Mouse (Mus musculus): ENCODE measurements around the gene Mpzl1. TPM values are rescaled to one million over a fixed set of nuclear protein-coding genes. Genes with fewer than 3 reads are reported as not detected.

Mpzl1 gene
- polyA plus RNA-seq, 1 experiment from 2014 or later = 25.5 TPM

DNA sequence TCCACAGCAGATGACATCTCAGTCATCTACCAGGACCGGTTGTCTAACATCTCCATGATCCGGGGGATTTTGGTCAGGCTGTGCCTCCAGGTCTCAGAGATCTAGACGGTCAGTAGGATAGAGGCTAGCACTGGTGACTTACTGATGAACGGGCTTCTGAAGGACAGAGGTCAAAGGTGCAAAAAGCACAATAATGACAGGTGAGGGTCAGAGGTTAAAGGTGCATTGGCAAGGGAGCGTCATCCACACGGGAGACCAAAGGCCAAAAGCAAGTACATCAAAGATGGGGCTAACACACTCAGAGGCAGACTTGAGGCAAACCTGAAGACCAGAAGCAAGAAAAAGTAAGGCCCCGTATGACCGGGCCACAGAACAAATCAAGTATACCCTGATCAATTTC lies 2.0 kb upstream of the Mpzl1 start:
- H3K36me3 ChIP-seq (replicated peaks) = no peaks in the 10 kb centered on the region
- no peak overlapping the region for H3K9ac ChIP-seq
- WGBS (ENCODE audit: insufficient replicate concordance) = 82% methylated on average over 8 of the region's 8 CpGs
- H3K27ac ChIP-seq (replicated peaks) = no peak overlapping the region
- no peak overlapping the region for H3K4me3 ChIP-seq (replicated peaks)
- ATAC-seq (ENCODE audit: insufficient read depth) = no peak
- peaks cover 63% of the 10 kb centered on the region for H3K4me1 ChIP-seq (replicated peaks)
- no peaks in the 10 kb centered on the region for H3K9me3 ChIP-seq (replicated peaks)
- no peak overlapping the region for H3K4me2 ChIP-seq
- peaks cover 12% of the 10 kb centered on the region; the same call in 1 of the 2 replicates for H3K27me3 ChIP-seq

DNA sequence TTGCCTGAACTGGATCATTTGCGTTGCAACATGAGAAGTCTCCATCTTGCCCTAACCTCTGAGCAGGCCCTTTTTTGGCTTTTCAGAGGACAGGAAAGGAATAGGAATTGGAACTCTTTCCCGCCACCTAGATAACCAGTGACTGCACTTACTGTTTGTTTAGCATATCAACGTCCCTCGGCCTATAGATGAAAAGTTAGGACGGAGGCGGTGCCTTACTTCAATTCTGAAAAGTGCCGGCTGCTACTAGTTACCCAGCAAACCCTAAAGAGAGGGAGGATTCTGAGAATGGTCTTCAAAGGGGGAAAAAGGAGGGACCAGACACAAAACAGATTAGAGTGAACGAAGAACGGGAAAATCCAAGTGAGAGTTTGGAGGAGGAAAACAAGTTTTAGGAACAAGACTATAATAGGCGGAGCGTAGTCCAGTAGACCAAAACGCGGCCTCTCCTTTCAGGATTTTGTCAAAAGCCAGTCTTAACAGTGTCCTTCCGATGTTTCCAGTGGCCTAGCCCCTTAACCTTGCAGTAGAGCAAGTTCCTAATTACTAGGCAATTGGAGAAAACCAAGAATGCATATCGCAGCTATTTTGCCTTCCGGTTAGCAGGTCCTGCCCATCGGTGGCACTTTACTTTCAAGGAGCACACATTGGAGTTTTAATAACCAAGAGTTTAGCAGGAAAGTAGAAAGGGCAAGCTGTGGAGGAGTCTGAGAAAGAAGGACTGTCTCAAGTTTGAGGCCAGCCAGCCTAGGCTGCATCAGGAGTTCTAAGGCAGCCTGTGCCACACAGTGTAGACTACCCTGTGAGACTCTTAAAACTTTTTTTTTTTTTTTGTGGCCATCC lies 938 bp upstream of the Mpzl1 start:
- 40% methylated on average over 17 of the region's 17 CpGs for WGBS (ENCODE audit: insufficient replicate concordance)
- no peak for ATAC-seq (ENCODE audit: insufficient read depth)
- H3K9ac ChIP-seq = 0 out of 2 replicates have a peak overlapping the region, but pooled peaks have one; percentile 54
- no peaks in the 10 kb centered on the region for H3K9me3 ChIP-seq (replicated peaks)
- H3K4me3 ChIP-seq (replicated peaks) = peak overlapping the region; percentile 73
- H3K27me3 ChIP-seq = peaks cover 12% of the 10 kb centered on the region; the same call in 1 of the 2 replicates
- peak overlapping the region; percentile 99 for H3K4me2 ChIP-seq
- H3K27ac ChIP-seq (replicated peaks) = peak overlapping the region; percentile 70
- H3K4me1 ChIP-seq (replicated peaks) = peaks cover 62% of the 10 kb centered on the region
- no peaks in the 10 kb centered on the region for H3K36me3 ChIP-seq (replicated peaks)

DNA sequence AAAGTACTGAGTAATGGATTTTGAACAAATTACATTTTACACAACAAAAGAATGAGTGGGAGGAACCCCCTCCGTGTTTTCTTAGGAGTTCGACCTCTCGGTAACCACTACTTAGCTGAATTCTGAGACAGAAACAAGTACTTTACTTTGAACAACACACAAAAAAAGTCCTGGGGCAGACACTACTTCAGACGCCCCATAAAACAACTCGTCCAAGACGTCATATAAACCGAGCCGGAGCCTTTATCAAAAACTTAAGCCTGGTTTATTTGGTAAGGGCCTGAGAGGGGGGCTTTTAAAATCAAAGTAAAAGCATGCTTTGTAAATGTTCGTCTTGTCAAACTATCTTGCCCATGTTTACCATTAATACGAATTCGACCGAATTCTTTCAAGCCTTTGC lies 993 bp downstream of the Mpzl1 start:
- no peak for ATAC-seq (ENCODE audit: insufficient read depth)
- H3K4me1 ChIP-seq (replicated peaks) = peaks cover 70% of the 10 kb centered on the region
- no peaks in the 10 kb centered on the region for H3K36me3 ChIP-seq (replicated peaks)
- no peaks in the 10 kb centered on the region for H3K9me3 ChIP-seq (replicated peaks)
- H3K4me3 ChIP-seq (replicated peaks) = peak overlapping the region; percentile 73
- peaks cover 12% of the 10 kb centered on the region; the same call in 1 of the 2 replicates for H3K27me3 ChIP-seq
- H3K9ac ChIP-seq = peak overlapping the region; percentile 66; the same call in 1 of the 2 replicates
- no peak overlapping the region for H3K27ac ChIP-seq (replicated peaks)
- peak overlapping the region; percentile 99 for H3K4me2 ChIP-seq
- WGBS (ENCODE audit: insufficient replicate concordance) = 25% methylated on average over 12 of the region's 12 CpGs

DNA sequence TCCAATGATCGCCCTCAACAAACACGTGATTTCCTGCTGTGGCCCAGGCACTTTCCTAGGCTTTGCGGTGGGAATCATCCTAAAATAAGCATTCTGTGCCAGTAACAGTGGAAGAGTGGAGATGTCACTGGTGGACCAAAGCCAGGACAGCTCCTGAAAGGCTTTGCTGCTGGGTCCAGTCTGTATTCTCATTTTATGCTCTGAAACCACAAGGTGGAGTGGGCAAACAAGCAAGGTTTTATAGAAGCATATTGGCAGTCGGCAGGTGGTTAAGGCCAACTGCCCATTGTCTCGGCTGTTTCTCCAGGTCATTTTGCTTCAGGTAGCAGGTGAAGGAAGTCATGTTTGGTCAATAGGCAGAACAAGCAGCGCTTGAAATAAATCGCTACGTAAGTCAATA lies 3.2 kb downstream of the Mpzl1 start:
- no peak overlapping the region for H3K27ac ChIP-seq (replicated peaks)
- WGBS (ENCODE audit: insufficient replicate concordance) = 64% methylated on average over 8 of the region's 8 CpGs

DNA sequence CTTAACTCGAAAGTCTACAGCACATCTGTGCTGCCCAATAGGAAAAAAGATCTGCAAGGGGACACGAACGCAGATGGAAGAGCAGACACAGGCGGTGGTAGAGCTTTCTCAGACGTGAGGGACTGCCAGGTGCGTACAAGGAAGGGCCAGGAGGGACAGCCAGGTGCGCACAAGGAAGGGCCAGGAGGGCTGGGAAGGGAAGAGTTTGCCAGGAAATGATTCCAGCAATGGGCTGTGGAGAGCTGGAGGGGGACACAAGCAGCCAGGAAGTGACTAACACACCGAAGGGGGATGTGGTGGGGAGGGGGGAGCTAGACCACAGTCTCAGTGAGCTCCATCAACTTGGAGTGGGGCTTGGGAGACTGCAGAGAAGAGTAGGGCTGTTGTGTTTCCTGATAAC lies 4.4 kb downstream of the Mpzl1 start:
- ATAC-seq (ENCODE audit: insufficient read depth) = no peak
- Histone ChIP-seq H3K4me1 (replicated peaks) (peaks cover 68% of the 10 kb centered on the region), H3K4me2 (no peak overlapping the region), H3K36me3 (replicated peaks) (no peaks in the 10 kb centered on the region), H3K9me3 (replicated peaks) (no peaks in the 10 kb centered on the region), H3K27ac (replicated peaks) (0 out of 2 replicates have a peak overlapping the region, but pooled peaks have one; percentile 7), H3K27me3 (peaks cover 12% of the 10 kb centered on the region; the same call in 1 of the 2 replicates), H3K9ac (no peak overlapping the region), H3K4me3 (replicated peaks) (no peak overlapping the region)
- 20% methylated on average over 8 of the region's 8 CpGs for WGBS (ENCODE audit: insufficient replicate concordance)

More for the DNA sequence above, 3.2 kb downstream of the Mpzl1 start:
- no peaks in the 10 kb centered on the region for H3K9me3 ChIP-seq (replicated peaks)
- H3K36me3 ChIP-seq (replicated peaks) = no peaks in the 10 kb centered on the region
- H3K4me2 ChIP-seq = no peak overlapping the region; the same call in 1 of the 2 replicates
- ATAC-seq (ENCODE audit: insufficient read depth) = no peak
- no peak overlapping the region for H3K9ac ChIP-seq
- H3K27me3 ChIP-seq = peaks cover 12% of the 10 kb centered on the region; the same call in 1 of the 2 replicates
- peaks cover 76% of the 10 kb centered on the region for H3K4me1 ChIP-seq (replicated peaks)
- no peak overlapping the region for H3K4me3 ChIP-seq (replicated peaks)

DNA sequence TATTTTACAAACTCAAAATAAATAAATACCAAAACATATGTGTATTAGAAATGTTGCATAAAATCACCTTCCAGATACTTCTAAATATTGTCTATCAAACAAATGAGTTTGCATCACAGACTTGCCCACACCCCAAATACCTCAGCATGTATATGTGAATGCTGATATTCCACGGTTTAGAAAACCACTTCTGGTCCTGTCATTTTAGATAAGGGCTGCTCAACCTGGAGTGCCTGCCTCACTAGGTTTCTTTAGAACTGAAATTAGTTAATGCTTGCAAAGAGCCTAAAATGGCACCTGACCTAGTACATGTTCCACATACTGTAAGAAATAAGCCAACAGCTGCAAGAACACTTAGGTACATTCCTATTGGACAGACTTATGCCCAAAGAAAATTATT lies 5.7 kb downstream of the Mpzl1 start:
- Histone ChIP-seq H3K27me3 (peaks cover 5% of the 10 kb centered on the region; the same call in 1 of the 2 replicates), H3K27ac (replicated peaks) (no peak overlapping the region), H3K4me1 (replicated peaks) (peaks cover 57% of the 10 kb centered on the region), H3K9me3 (replicated peaks) (no peaks in the 10 kb centered on the region), H3K4me3 (replicated peaks) (no peak overlapping the region), H3K4me2 (no peak overlapping the region), H3K9ac (no peak overlapping the region), H3K36me3 (replicated peaks) (no peaks in the 10 kb centered on the region)
- 0 out of 2 replicates have a peak, but pooled peaks have one; percentile 49 for ATAC-seq (ENCODE audit: insufficient read depth)
- WGBS (ENCODE audit: insufficient replicate concordance) = 8% methylated on average over 1 of the region's 1 CpGs

DNA sequence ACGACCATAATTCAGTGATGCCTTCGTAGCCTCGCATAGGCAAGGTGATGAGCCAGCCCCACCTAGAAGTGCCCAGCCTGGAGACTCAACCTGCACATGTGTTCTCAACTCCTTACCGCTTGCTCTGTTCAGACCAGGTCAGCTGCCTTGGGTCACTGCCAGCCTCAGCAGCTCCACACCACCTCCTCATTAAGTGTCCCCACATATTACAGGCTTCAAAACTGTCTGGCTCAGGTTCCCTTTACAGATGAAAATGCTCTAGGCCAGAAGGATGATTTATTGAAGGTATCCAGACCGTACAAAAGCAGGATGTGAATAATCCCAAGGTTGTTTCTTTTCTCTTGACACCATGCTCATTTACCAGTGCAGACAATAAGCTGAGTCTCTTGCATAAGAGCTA lies 8.4 kb downstream of the Mpzl1 start:
- Histone ChIP-seq H3K4me2 (no peak overlapping the region), H3K9ac (no peak overlapping the region), H3K9me3 (replicated peaks) (no peaks in the 10 kb centered on the region), H3K4me3 (replicated peaks) (no peak overlapping the region), H3K36me3 (replicated peaks) (no peaks in the 10 kb centered on the region), H3K4me1 (replicated peaks) (peaks cover 36% of the 10 kb centered on the region), H3K27ac (replicated peaks) (no peak overlapping the region), H3K27me3 (no peaks in the 10 kb centered on the region)
- no peak for ATAC-seq (ENCODE audit: insufficient read depth)
- WGBS (ENCODE audit: insufficient replicate concordance) = 64% methylated on average over 5 of the region's 5 CpGs

DNA sequence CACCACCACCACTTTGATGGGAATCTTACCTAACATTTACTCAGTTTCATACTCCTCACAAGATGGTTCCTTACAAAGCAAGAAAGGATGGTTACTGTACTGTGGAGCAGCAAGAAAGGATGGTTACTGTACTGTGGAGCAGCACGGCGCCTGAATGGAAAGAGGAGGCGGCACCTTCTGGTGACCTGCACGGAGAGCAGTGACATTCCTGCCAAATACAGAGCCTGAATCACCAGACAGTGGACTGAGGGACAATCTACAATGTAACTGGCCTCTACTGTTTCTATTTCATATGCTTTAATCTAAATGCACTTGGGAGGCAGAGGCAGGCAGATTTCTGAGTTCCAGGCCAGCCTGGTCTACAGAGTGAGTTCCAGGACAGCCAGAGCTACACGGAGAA lies 9.3 kb downstream of the Mpzl1 start:
- Histone ChIP-seq H3K9me3 (replicated peaks) (no peaks in the 10 kb centered on the region), H3K9ac (no peak overlapping the region), H3K4me3 (replicated peaks) (no peak overlapping the region), H3K36me3 (replicated peaks) (no peaks in the 10 kb centered on the region), H3K4me1 (replicated peaks) (peaks cover 36% of the 10 kb centered on the region), H3K27ac (replicated peaks) (no peak overlapping the region), H3K27me3 (no peaks in the 10 kb centered on the region), H3K4me2 (no peak overlapping the region)
- no peak for ATAC-seq (ENCODE audit: insufficient read depth)
- 73% methylated on average over 5 of the region's 5 CpGs for WGBS (ENCODE audit: insufficient replicate concordance)

DNA sequence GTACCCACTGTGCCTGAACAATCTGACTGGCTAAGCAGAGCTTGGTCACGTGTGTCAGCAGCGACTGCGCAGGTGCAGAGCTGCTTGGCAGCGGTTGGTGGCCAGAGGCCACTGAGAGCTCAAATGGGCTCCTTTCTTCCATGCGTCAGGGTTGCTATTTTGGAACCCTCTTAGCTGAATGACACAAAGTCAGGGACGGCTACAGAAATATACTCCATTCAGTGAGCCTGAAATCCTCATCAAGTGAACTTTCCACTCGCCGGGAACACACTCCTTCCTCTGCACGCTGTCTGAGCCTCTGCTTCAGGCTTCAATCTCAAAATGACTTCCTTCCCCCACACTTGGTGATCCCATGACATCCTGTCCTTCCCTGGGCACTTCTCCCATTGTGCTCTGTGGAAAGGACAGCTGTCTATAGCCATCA lies 16.1 kb downstream of the Mpzl1 start:
- ATAC-seq (ENCODE audit: insufficient read depth) = no peak

DNA sequence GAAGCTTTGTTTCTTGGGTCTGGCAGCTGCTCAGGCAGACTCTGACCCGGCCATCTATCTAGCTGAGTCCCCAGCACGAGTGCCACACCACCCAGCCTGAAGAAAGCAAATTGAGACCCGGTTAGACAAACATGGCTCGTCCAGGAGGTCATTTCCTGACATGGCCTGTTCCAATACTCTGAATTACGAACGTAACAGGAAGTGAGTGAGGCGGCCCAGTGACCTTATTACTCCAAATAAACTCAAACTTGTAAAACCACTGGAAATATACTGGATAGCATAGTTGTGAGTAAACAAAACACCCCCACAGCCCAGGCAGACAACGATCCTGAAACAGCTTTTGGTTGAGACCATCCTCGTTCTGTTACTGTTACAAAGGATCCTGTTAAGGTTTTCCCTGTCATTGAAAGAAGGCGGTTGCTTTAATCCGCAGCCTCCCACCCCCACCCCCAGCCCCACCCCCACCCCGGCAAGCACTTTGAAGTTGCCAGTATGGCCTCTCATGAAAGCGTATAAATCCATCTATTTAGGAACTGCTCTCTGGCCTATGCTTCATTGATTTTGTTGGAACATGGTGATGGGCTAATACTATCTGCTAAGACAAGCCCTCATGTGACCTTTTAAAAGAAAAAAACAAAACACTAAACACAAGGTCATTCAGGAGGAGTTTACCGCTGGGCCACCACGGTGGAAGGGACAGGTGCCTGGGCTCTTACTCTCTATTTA lies 17.0 kb downstream of the Mpzl1 start:
- Histone ChIP-seq H3K9ac (no peak overlapping the region), H3K9me3 (replicated peaks) (no peaks in the 10 kb centered on the region), H3K27me3 (no peaks in the 10 kb centered on the region), H3K4me1 (replicated peaks) (peaks cover 25% of the 10 kb centered on the region), H3K36me3 (replicated peaks) (no peaks in the 10 kb centered on the region), H3K4me2 (peak overlapping the region; percentile 16; the same call in 1 of the 2 replicates), H3K4me3 (replicated peaks) (no peak overlapping the region), H3K27ac (replicated peaks) (peak overlapping the region; percentile 76)
- 38% methylated on average over 15 of the region's 15 CpGs for WGBS (ENCODE audit: insufficient replicate concordance)
- peak; percentile 79 for ATAC-seq (ENCODE audit: insufficient read depth)

More for the DNA sequence above, 16.1 kb downstream of the Mpzl1 start:
- Histone ChIP-seq H3K27ac (replicated peaks) (peak overlapping the region; percentile 76), H3K36me3 (replicated peaks) (no peaks in the 10 kb centered on the region), H3K9me3 (replicated peaks) (no peaks in the 10 kb centered on the region), H3K4me1 (replicated peaks) (peaks cover 25% of the 10 kb centered on the region), H3K4me2 (no peak overlapping the region), H3K27me3 (no peaks in the 10 kb centered on the region), H3K4me3 (replicated peaks) (no peak overlapping the region), H3K9ac (no peak overlapping the region)
- 58% methylated on average over 9 of the region's 9 CpGs for WGBS (ENCODE audit: insufficient replicate concordance)

DNA sequence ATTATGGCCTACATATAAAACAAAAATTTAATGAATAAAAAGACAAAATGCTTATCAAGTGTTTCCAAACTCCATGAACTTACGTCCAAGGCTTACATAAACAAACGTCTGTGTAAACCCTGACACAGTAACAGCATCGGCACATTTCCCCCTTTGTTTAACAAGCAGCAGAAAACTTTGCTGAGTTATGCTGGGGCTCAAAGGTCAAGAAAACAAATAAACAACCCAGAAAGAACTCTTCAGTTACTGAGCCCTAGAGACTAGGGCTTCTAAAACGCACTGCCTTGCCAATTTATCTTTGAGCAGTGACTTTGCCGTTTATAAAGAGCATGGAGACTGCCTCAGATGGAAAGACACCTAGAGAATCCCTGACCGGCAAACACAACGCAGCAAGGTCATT lies 17.7 kb downstream of the Mpzl1 start:
- Histone ChIP-seq H3K9me3 (replicated peaks) (no peaks in the 10 kb centered on the region), H3K27ac (replicated peaks) (peak overlapping the region; percentile 76), H3K9ac (no peak overlapping the region), H3K4me1 (replicated peaks) (peaks cover 28% of the 10 kb centered on the region), H3K4me3 (replicated peaks) (no peak overlapping the region), H3K4me2 (peak overlapping the region; percentile 16; the same call in 1 of the 2 replicates), H3K27me3 (no peaks in the 10 kb centered on the region), H3K36me3 (replicated peaks) (no peaks in the 10 kb centered on the region)
- 38% methylated on average over 7 of the region's 7 CpGs for WGBS (ENCODE audit: insufficient replicate concordance)
- peak; percentile 32; the same call in 1 of the 2 replicates for ATAC-seq (ENCODE audit: insufficient read depth)
